Mouse (Mus musculus) midbrain, embryonic 12.5 days (tissue): ENCODE results near the gene 4931428F04Rik. TPM values are rescaled to one million over a fixed set of nuclear protein-coding genes. Genes with fewer than 3 reads are reported as not detected.
A peak's percentile ranks its signal among the peaks of the same experiment; 100 is the strongest.

Experiments
- ATAC-seq: fragments of 200-750 bp; cut with Nextera tagmentation; 2 replicates; pipeline ENCODE4 v1.8.0; 2017; ENCODE audit warnings: low read depth, moderate TSS enrichment, moderate library complexity; ENCODE audit not compliant: low FRiP score
- H3K27ac ChIP-seq: fragments of 300-500 bp; sonication (generic); replicated peaks from 2 replicates; pipeline ENCODE4 v1.5.1; 2016; ENCODE audit warnings: mild to moderate bottlenecking
- H3K27me3 ChIP-seq: fragments of 300-500 bp; sonication (generic); 2 replicates; pipeline ENCODE4 v1.6.1; 2016; ENCODE audit warnings: mild to moderate bottlenecking
- H3K36me3 ChIP-seq: fragments of 300-500 bp; sonication (generic); 2 replicates; pipeline ENCODE4 v1.6.1; 2016
- H3K4me1 ChIP-seq: fragments of 300-500 bp; sonication (generic); 2 replicates; pipeline ENCODE4 v1.6.1; 2016
- H3K4me2 ChIP-seq: fragments of 300-500 bp; sonication (generic); replicated peaks from 2 replicates; pipeline ENCODE4 v1.6.1; 2016; ENCODE audit warnings: mild to moderate bottlenecking, moderate library complexity
- H3K4me3 ChIP-seq: fragments of 300-500 bp; sonication (generic); 2 replicates; pipeline ENCODE4 v1.5.1; 2016; ENCODE audit warnings: mild to moderate bottlenecking
- H3K9ac ChIP-seq: fragments of 300-500 bp; sonication (generic); replicated peaks from 2 replicates; pipeline ENCODE4 v1.6.1; 2016; ENCODE audit warnings: mild to moderate bottlenecking, moderate library complexity
- H3K9me3 ChIP-seq: fragments of 300-500 bp; sonication (generic); 2 replicates; pipeline ENCODE4 v1.6.1; 2016; ENCODE audit warnings: mild to moderate bottlenecking
- WGBS: fragments of 180-500 bp; shearing (Covaris S2); methylation state at CpG from one replicate; pipeline ENCODE4 v1.1.7; 2016; 5-methylcytosine and 5-hydroxymethylcytosine counted together
- polyA plus RNA-seq: library from polyadenylated mRNA; unstranded; fragments of >200 nt; fragmentation: Nextera tagmentation; extraction: Ambion mirVana; gene quantifications from 2 replicates; pipeline ENCODE4 v1.2.1, GENCODE M21; 2016

The 4931428F04Rik gene
- polyA plus RNA-seq, 1 experiment from 2014 or later: 54.8 TPM

GRCm38 (mm10) chr8:105280567-105280966 lies 9.1 kb downstream of the 4931428F04Rik start:
- Histone ChIP-seq H3K36me3 (peaks cover 43% of the 10 kb centered on the region), H3K9me3 (no peaks in the 10 kb centered on the region), H3K4me3 (no peak overlapping the region), H3K4me1 (peaks cover 23% of the 10 kb centered on the region), H3K4me2 (no peak overlapping the region), H3K9ac (no peak overlapping the region), H3K27ac (no peak overlapping the region), H3K27me3 (peaks cover 61% of the 10 kb centered on the region)
- 71% methylated on average over 3 of the region's 3 CpGs for WGBS
- no peak for ATAC-seq

GRCm38 (mm10) chr8:105278911-105279334 lies 10.7 kb downstream of the 4931428F04Rik start:
- 0 out of 2 replicates have a peak, but pooled peaks have one; percentile 8 for ATAC-seq
- WGBS: 2% methylated on average over 28 of the region's 28 CpGs
- Histone ChIP-seq H3K4me1 (peaks cover 27% of the 10 kb centered on the region), H3K9me3 (no peaks in the 10 kb centered on the region), H3K27me3 (peaks cover 77% of the 10 kb centered on the region), H3K4me3 (peak overlapping the region; percentile 17; the same call in 1 of the 2 replicates), H3K36me3 (peaks cover 33% of the 10 kb centered on the region), H3K4me2 (peak overlapping the region; percentile 25; the same call in 1 of the 2 replicates), H3K9ac (no peak overlapping the region), H3K27ac (no peak overlapping the region)

GRCm38 (mm10) chr8:105276292-105277120 lies 13.2 kb downstream of the 4931428F04Rik start:
- peaks cover 12% of the 10 kb centered on the region; the same call in 1 of the 2 replicates for H3K36me3 ChIP-seq
- no peaks in the 10 kb centered on the region for H3K9me3 ChIP-seq
- peaks cover 27% of the 10 kb centered on the region for H3K4me1 ChIP-seq
- H3K27ac ChIP-seq: no peak overlapping the region
- 4% methylated on average over 30 of the region's 30 CpGs for WGBS
- peak; percentile 81 for ATAC-seq
- peak overlapping the region; percentile 79 for H3K4me2 ChIP-seq
- H3K9ac ChIP-seq: peak overlapping the region; percentile 61
- H3K27me3 ChIP-seq: peaks cover 95% of the 10 kb centered on the region
- H3K4me3 ChIP-seq: peak overlapping the region; percentile 45

DNA sequence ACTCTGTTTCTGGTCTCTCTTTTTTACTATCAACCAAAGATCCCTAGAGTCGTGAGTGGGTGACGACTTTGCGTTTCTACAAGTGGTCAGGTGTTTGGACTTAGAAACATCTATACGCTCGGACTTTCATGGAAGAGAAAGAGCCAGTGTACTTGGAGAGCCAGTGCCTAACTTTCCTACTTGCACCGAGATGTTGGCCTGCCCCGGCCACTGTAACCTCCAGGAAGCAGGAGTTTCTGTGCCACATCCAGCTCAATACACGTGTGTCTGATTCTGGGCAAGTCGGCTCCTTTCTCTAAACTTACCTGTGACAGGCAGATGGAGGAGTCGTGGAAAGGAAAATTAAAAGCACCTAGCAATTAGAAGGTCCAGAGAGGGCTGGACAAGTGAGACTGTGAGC lies 13.8 kb downstream of the 4931428F04Rik start, which contains the start of gene Nol3:
TSS of gene Nol3 (plus strand) at position 301 of the 400 bp plus-strand sequence.
- no peak within 1 kb of the TSS for H3K27ac ChIP-seq

GRCm38 (mm10) chr8:105275387-105275786 lies 14.3 kb downstream of the 4931428F04Rik start:
- Histone ChIP-seq H3K27me3 (peaks cover 99% of the 10 kb centered on the region), H3K4me2 (peak overlapping the region; percentile 79), H3K27ac (no peak overlapping the region), H3K36me3 (peaks cover 6% of the 10 kb centered on the region; the same call in 1 of the 2 replicates), H3K9me3 (no peaks in the 10 kb centered on the region), H3K4me3 (peak overlapping the region; percentile 45; the same call in 1 of the 2 replicates), H3K9ac (no peak overlapping the region), H3K4me1 (peaks cover 29% of the 10 kb centered on the region)
- no peak for ATAC-seq
- WGBS: 8% methylated on average over 9 of the region's 11 CpGs

More for the DNA sequence above, 13.8 kb downstream of the 4931428F04Rik start, which contains the start of gene Nol3:
- ATAC-seq: 0 out of 2 replicates have a peak, but pooled peaks have one; percentile 1
- Histone ChIP-seq H3K36me3 (peaks cover 8% of the 10 kb centered on the region; the same call in 1 of the 2 replicates), H3K9me3 (no peaks in the 10 kb centered on the region), H3K27me3 (peaks cover 98% of the 10 kb centered on the region), H3K4me3 (peak within 1 kb of the TSS; percentile 45), H3K9ac (peak within 1 kb of the TSS; percentile 61), H3K4me2 (peak within 1 kb of the TSS; percentile 79), H3K4me1 (peaks cover 27% of the 10 kb centered on the region)
- WGBS: 5% methylated on average over 10 of the region's 10 CpGs

DNA sequence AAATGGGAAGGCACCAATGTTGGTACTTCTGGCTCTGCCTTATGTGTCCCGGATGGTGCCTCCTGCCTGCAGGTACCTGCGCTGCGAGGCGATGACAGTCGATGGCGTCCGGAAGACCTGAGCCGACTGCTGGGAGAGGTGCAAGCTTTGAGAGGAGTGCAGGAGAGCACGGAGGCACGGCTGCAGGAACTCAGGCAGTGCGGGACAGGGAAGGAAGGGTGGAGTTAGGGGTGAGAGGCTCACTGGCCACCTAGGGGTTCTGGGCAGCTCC lies 18.8 kb downstream of the 4931428F04Rik start:
- Histone ChIP-seq H3K4me1 (peaks cover 33% of the 10 kb centered on the region), H3K36me3 (no peaks in the 10 kb centered on the region), H3K4me3 (no peak overlapping the region), H3K9ac (no peak overlapping the region), H3K9me3 (0 out of 2 replicates have a peak, but pooled peaks cover 3% of the 10 kb centered on the region), H3K27ac (no peak overlapping the region), H3K27me3 (peaks cover 99% of the 10 kb centered on the region), H3K4me2 (no peak overlapping the region)
- ATAC-seq: no peak
- 3% methylated on average over 11 of the region's 11 CpGs for WGBS

GRCm38 (mm10) chr8:105270101-105270915 lies 19.4 kb downstream of the 4931428F04Rik start:
- H3K36me3 ChIP-seq: no peaks in the 10 kb centered on the region
- no peak overlapping the region for H3K9ac ChIP-seq
- H3K4me1 ChIP-seq: peaks cover 28% of the 10 kb centered on the region
- no peak for ATAC-seq
- H3K27me3 ChIP-seq: peaks cover 99% of the 10 kb centered on the region
- H3K4me3 ChIP-seq: peak overlapping the region; percentile 45; the same call in 1 of the 2 replicates
- H3K9me3 ChIP-seq: 0 out of 2 replicates have a peak, but pooled peaks cover 3% of the 10 kb centered on the region
- peak overlapping the region; percentile 64 for H3K4me2 ChIP-seq
- WGBS: 1% methylated on average over 39 of the region's 39 CpGs
- no peak overlapping the region for H3K27ac ChIP-seq

GRCm38 (mm10) chr8:105269461-105269947 lies 20.2 kb downstream of the 4931428F04Rik start, which contains the start of gene Hsf4:
TSS of gene Hsf4 (plus strand) at chr8:105269801.
- 0 out of 2 replicates have a peak, but pooled peaks cover 3% of the 10 kb centered on the region for H3K9me3 ChIP-seq
- H3K4me1 ChIP-seq: peaks cover 29% of the 10 kb centered on the region
- peaks cover 99% of the 10 kb centered on the region for H3K27me3 ChIP-seq
- H3K27ac ChIP-seq: no peak within 1 kb of the TSS
- under 1% methylated on average over 42 of the region's 42 CpGs for WGBS
- no peak for ATAC-seq
- H3K4me2 ChIP-seq: peak within 1 kb of the TSS; percentile 64
- no peaks in the 10 kb centered on the region for H3K36me3 ChIP-seq
- peak within 1 kb of the TSS; percentile 32; the same call in 1 of the 2 replicates for H3K9ac ChIP-seq
- H3K4me3 ChIP-seq: peak within 1 kb of the TSS; percentile 45

GRCm38 (mm10) chr8:105269075-105269458 lies 20.6 kb downstream of the 4931428F04Rik start:
- 2% methylated on average over 10 of the region's 10 CpGs for WGBS
- Histone ChIP-seq H3K27ac (no peak overlapping the region), H3K9ac (0 out of 2 replicates have a peak overlapping the region, but pooled peaks have one; percentile 32)

DNA sequence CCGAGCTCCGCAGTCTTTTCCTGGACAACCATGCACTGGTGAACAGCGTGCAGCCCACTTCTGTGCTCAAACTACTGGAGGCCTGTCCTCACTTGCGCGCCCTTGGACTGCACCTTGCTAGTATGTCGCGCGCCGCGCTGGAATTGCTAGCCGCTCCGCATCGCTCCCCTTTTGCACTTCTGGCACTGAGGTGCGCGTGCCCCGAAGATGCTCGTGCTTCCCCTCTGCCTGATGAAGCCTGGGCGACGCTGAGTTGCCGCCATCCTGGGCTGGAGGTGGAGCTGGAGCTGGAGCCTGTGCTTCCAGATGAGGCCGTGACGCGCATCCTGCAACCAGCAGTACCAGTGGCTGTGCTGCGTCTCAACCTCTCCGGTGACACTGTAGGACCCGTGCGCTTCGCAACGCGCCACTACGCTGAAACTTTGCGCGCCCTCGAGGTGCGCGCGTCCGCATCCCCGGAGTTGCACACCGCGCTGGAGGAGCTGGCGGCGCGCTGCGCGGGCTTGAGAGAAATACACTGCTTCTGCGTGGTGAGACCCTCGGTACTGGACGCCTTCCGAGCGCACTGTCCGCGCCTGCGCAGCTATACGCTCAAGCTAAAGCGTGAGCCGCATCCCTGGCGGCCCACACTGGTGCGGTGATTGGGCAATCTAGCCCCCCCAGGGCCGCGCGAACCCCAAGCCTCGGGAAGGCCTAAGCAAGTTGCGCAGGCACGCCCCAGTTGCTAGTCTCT lies 21.2 kb downstream of the 4931428F04Rik start:
- ATAC-seq: peak; percentile 82
- H3K27me3 ChIP-seq: peaks cover 99% of the 10 kb centered on the region
- WGBS: under 1% methylated on average over 65 of the region's 65 CpGs
- peaks cover 33% of the 10 kb centered on the region for H3K4me1 ChIP-seq
- H3K9ac ChIP-seq: peak overlapping the region; percentile 32; the same call in 1 of the 2 replicates
- H3K4me2 ChIP-seq: peak overlapping the region; percentile 64
- H3K9me3 ChIP-seq: 0 out of 2 replicates have a peak, but pooled peaks cover 3% of the 10 kb centered on the region
- no peak overlapping the region for H3K27ac ChIP-seq
- H3K4me3 ChIP-seq: peak overlapping the region; percentile 45
- H3K36me3 ChIP-seq: no peaks in the 10 kb centered on the region

More at GRCm38 (mm10) chr8:105269075-105269458, 20.6 kb downstream of the 4931428F04Rik start:
- Histone ChIP-seq H3K4me1 (peaks cover 31% of the 10 kb centered on the region), H3K9me3 (0 out of 2 replicates have a peak, but pooled peaks cover 3% of the 10 kb centered on the region), H3K4me3 (peak overlapping the region; percentile 45), H3K4me2 (peak overlapping the region; percentile 64), H3K27me3 (peaks cover 99% of the 10 kb centered on the region), H3K36me3 (no peaks in the 10 kb centered on the region)
- peak; percentile 17; the same call in 1 of the 2 replicates for ATAC-seq

DNA sequence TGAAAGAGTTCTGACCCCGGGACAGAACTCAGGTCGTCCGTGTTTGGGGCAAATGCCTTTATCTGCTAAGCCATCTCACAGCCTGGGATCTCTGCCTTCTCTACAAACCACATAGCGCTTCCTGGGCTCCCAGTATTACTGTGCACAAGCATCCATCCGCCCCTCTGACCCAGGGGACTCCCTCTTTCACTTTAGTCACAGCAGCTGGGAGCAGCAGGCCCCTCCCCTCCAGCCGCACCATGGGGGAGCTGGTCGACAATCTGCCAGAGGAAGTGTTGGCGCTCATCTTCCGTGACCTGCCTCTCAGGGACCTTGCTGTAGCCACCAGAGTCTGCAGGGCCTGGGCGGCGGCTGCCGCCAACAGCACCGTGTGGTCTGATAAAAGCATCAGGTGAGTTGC lies 22.9 kb downstream of the 4931428F04Rik start:
- Histone ChIP-seq H3K27me3 (peaks cover 96% of the 10 kb centered on the region), H3K4me3 (no peak overlapping the region), H3K9ac (no peak overlapping the region), H3K4me2 (no peak overlapping the region), H3K4me1 (peaks cover 36% of the 10 kb centered on the region), H3K36me3 (no peaks in the 10 kb centered on the region), H3K27ac (no peak overlapping the region), H3K9me3 (0 out of 2 replicates have a peak, but pooled peaks cover 3% of the 10 kb centered on the region)
- WGBS: 9% methylated on average over 13 of the region's 13 CpGs
- ATAC-seq: no peak
